In genomic region chr4:151097104-151097438, GRCm38 (mm10) we compare ENCODE assay signal across 24 mouse cellular contexts. TPM values are rescaled to one million over a fixed set of nuclear protein-coding genes. Genes with fewer than 3 reads are reported as not detected.
A peak's percentile ranks its signal among the peaks of the same experiment; 100 is the strongest.
DNase-seq lines count a peak whose midpoint lies in the region; ATAC-seq and TF ChIP-seq lines count a peak whose summit lies in the region.
"Had no signal": no experiment of that assay in that cellular context is flagged by ENCODE, and none has a peak within 500 bp of the region (broad histone marks: within the 10 kb centered on the region; RNA-seq: fewer than 3 reads in every experiment).

No protein-coding gene starts in this region.

- peak overlapping the region; percentile 16 for H3K4me2 ChIP-seq in lung, embryonic 14.5 days
- H3K4me2 ChIP-seq in heart, embryonic 15.5 days = peak overlapping the region; percentile 59
- H3K4me2 ChIP-seq in heart, embryonic 16.5 days (ENCODE audit: low read depth, low read length) = peak overlapping the region; percentile 61
- H3K4me2 ChIP-seq: embryonic facial prominence, embryonic 15.5 days; hindbrain, embryonic 13.5 days; limb, embryonic 15.5 days; liver, embryonic 15.5 days had no signal

- peak overlapping the region; percentile 43 for H3K4me3 ChIP-seq in heart, adult 2 months
- H3K4me3 ChIP-seq in lung, embryonic 14.5 days (ENCODE audit: low read depth, low read length) = no peak overlapping the region
- peak overlapping the region; percentile 37 for H3K4me3 ChIP-seq in heart, embryonic 15.5 days
- H3K4me3 ChIP-seq in heart, embryonic 16.5 days (ENCODE audit: low read length) = peak overlapping the region; percentile 39
- H3K4me3 ChIP-seq: embryonic facial prominence, embryonic 15.5 days; hindbrain, embryonic 13.5 days; limb, embryonic 15.5 days; liver, embryonic 15.5 days; megakaryocyte, embryonic 14.5 days had no signal

- no peak for ATAC-seq in lung, embryonic 14.5 days (ENCODE audit: insufficient read depth)
- peak; percentile 30 for ATAC-seq in heart, embryonic 15.5 days (replicated peaks; ENCODE audit: insufficient number of reproducible peaks, insufficient read depth, low FRiP score, low read depth)
- peak; percentile 75 for ATAC-seq in heart, embryonic 16.5 days (replicated peaks; ENCODE audit: extremely low read depth, insufficient read depth, low FRiP score)
- ATAC-seq: inflammation-experienced regulatory T-cells, adult 6 months had no signal

- no peaks in the 10 kb centered on the region for H3K9me3 ChIP-seq in lung, embryonic 14.5 days (ENCODE audit: low read depth, low read length)
- no peaks in the 10 kb centered on the region for H3K9me3 ChIP-seq in heart, embryonic 15.5 days (replicated peaks)
- no peaks in the 10 kb centered on the region for H3K9me3 ChIP-seq in heart, embryonic 16.5 days (replicated peaks; ENCODE audit: control insufficient read depth, low read length)
- H3K9me3 ChIP-seq: embryonic facial prominence, embryonic 15.5 days; hindbrain, embryonic 13.5 days; limb, embryonic 15.5 days; liver, embryonic 15.5 days had no signal

- no peaks in the 10 kb centered on the region for H3K79me2 ChIP-seq in heart, adult 2 months (replicated peaks; ENCODE audit: control insufficient read depth, insufficient read depth, low read length)

- WGBS in heart, adult 2 months = 44% methylated on average over 11 of the region's 11 CpGs
- 63% methylated on average over 11 of the region's 11 CpGs for WGBS in lung, embryonic 14.5 days
- 35% methylated on average over 11 of the region's 11 CpGs for WGBS in heart, embryonic 15.5 days
- WGBS in heart, embryonic 16.5 days = 35% methylated on average over 11 of the region's 11 CpGs

- H3K27me3 ChIP-seq in heart, adult 2 months (ENCODE audit: control insufficient read depth, insufficient read depth, low read length) = no peaks in the 10 kb centered on the region
- no peaks in the 10 kb centered on the region for H3K27me3 ChIP-seq in lung, embryonic 14.5 days (ENCODE audit: insufficient read depth, low read length)
- no peaks in the 10 kb centered on the region for H3K27me3 ChIP-seq in heart, embryonic 15.5 days
- no peaks in the 10 kb centered on the region for H3K27me3 ChIP-seq in heart, embryonic 16.5 days (ENCODE audit: control insufficient read depth, insufficient read depth, low read length)
- H3K27me3 ChIP-seq: embryonic facial prominence, embryonic 15.5 days; hindbrain, embryonic 13.5 days; limb, embryonic 15.5 days had no signal

- TF ChIP-seq EP300 in heart, adult 2 months (IDR thresholded peaks at IDR 0.05; ENCODE audit: insufficient read depth, low read depth, low read length) = no peak

- DNase-seq in heart, adult 2 months = no peak
- DNase-seq in heart, postnatal 4 days = no peak
- no peak for DNase-seq in lung, embryonic 14.5 days
- no peak for DNase-seq in lung, postnatal 14 days
- DNase-seq in urinary bladder, adult 2 months (ENCODE audit: low spot score) = no peak
- DNase-seq: adrenal gland, adult 2 months; cerebellum, postnatal 36 days; kidney, adult 2 months; kidney, postnatal 10 days; right cerebral cortex, postnatal 14 days; spleen, adult 18-20 months had no signal

- peak overlapping the region; percentile 92 for H3K27ac ChIP-seq in heart, adult 2 months
- H3K27ac ChIP-seq in lung, embryonic 14.5 days (ENCODE audit: low read depth) = peak overlapping the region; percentile 59; the same call in 1 of the 2 replicates
- peak overlapping the region; percentile 97 for H3K27ac ChIP-seq in heart, embryonic 15.5 days
- H3K27ac ChIP-seq in heart, embryonic 16.5 days (ENCODE audit: low read length) = peak overlapping the region; percentile 97
- H3K27ac ChIP-seq: embryonic facial prominence, embryonic 15.5 days; hindbrain, embryonic 13.5 days; limb, embryonic 15.5 days; liver, embryonic 15.5 days had no signal

- H3K9ac ChIP-seq in heart, adult 2 months (ENCODE audit: low read depth, low read length) = peak overlapping the region; percentile 75
- no peak overlapping the region for H3K9ac ChIP-seq in lung, embryonic 14.5 days
- H3K9ac ChIP-seq in heart, embryonic 15.5 days = peak overlapping the region; percentile 45
- H3K9ac ChIP-seq in heart, embryonic 16.5 days (ENCODE audit: low read length) = peak overlapping the region; percentile 77
- H3K9ac ChIP-seq: embryonic facial prominence, embryonic 15.5 days; hindbrain, embryonic 13.5 days; limb, embryonic 15.5 days; liver, embryonic 15.5 days had no signal

- no peak; the same call in 1 of the 2 replicates for TF ChIP-seq POLR2A in heart, adult 2 months (IDR thresholded peaks at IDR 0.05; ENCODE audit: insufficient read depth, low read depth, low read length)

- no peaks in the 10 kb centered on the region for H3K4me1 ChIP-seq in heart, adult 2 months (ENCODE audit: control insufficient read depth, insufficient read depth, low read length)
- no peaks in the 10 kb centered on the region for H3K4me1 ChIP-seq in lung, embryonic 14.5 days (ENCODE audit: insufficient read depth)
- H3K4me1 ChIP-seq in heart, embryonic 15.5 days (replicated peaks) = peaks cover 48% of the 10 kb centered on the region
- H3K4me1 ChIP-seq in heart, embryonic 16.5 days (ENCODE audit: control insufficient read depth, insufficient read depth, low read length) = peaks cover 53% of the 10 kb centered on the region
- H3K4me1 ChIP-seq: limb, embryonic 15.5 days; liver, embryonic 15.5 days; megakaryocyte, embryonic 14.5 days had no signal

- TF ChIP-seq CTCF in heart, adult 2 months (IDR thresholded peaks at IDR 0.05) = no peak
- no peak for TF ChIP-seq CTCF in lung, embryonic 14.5 days (IDR thresholded peaks at IDR 0.05; ENCODE audit: low read depth)

- intact Hi-C loops in heart, adult 2 months (cut with DNase I) = no loop called here

- no peaks in the 10 kb centered on the region for H3K36me3 ChIP-seq in heart, adult 2 months (ENCODE audit: control insufficient read depth, insufficient read depth, low read length)
- H3K36me3 ChIP-seq in lung, embryonic 14.5 days (ENCODE audit: insufficient read depth) = no peaks in the 10 kb centered on the region
- no peaks in the 10 kb centered on the region for H3K36me3 ChIP-seq in heart, embryonic 15.5 days
- H3K36me3 ChIP-seq in heart, embryonic 16.5 days (ENCODE audit: control insufficient read depth, insufficient read depth) = no peaks in the 10 kb centered on the region
- H3K36me3 ChIP-seq: embryonic facial prominence, embryonic 15.5 days; limb, embryonic 15.5 days; liver, embryonic 15.5 days had no signal

RNA-seq across cellular contexts. Expression of gene Gm13090, which starts 7.7 kb away (rescaled TPM):
- under 1 TPM in 1 of 2 experiments, not detected in 1; 0.34 TPM for total RNA-seq in heart, adult 2 months (2021)
- 0.35 and 0.41 TPM in 2 replicates for polyA plus RNA-seq in heart, adult 2 months (2012; rRNA removed)
- not detected for total RNA-seq in heart, postnatal 4 days (2021)
- not detected in 2 replicates for polyA plus RNA-seq in lung, embryonic 14.5 days (2014; fragmentation: Nextera tagmentation; extraction: Ambion mirVana)
- not detected in 2 replicates for polyA plus RNA-seq in heart, embryonic 15.5 days (2015; fragmentation: Nextera tagmentation; extraction: Ambion mirVana)
- 0.20 TPM in 1 of 2 replicates, not detected in the other for polyA plus RNA-seq in heart, embryonic 16.5 days (2015; fragmentation: Nextera tagmentation; extraction: Ambion mirVana)
- not detected in 2 replicates for polyA plus RNA-seq in urinary bladder, adult 2 months (2012; rRNA removed)
- total RNA-seq: adrenal gland, adult 2 months; heart, adult 18-20 months; layer of hippocampus, adult 18-20 months; left cerebral cortex, adult 18-20 months; left cerebral cortex, postnatal 36 days had no signal
- polyA plus RNA-seq: adrenal gland, adult 2 months; cerebellum, adult 2 months; embryonic facial prominence, embryonic 15.5 days; hindbrain, embryonic 13.5 days; inflammation-experienced regulatory T-cells, adult 6 months; kidney, adult 2 months; limb, embryonic 15.5 days; liver, embryonic 15.5 days had no signal

RNA-seq across cellular contexts. Expression of gene Vamp3, which starts 39.3 kb away (rescaled TPM):
- 10 to 100 TPM; 47.8 to 63.1 TPM for total RNA-seq in heart, adult 2 months (2021)
- 38.0 and 77.6 TPM in 2 replicates for polyA plus RNA-seq in heart, adult 2 months (2012; rRNA removed)
- total RNA-seq in heart, postnatal 4 days (2021) = 10 to 100 TPM; 83.2 to 86.2 TPM
- 93.4 and 98.6 TPM in 2 replicates for polyA plus RNA-seq in lung, embryonic 14.5 days (2014; fragmentation: Nextera tagmentation; extraction: Ambion mirVana)
- polyA plus RNA-seq in heart, embryonic 15.5 days (2015; fragmentation: Nextera tagmentation; extraction: Ambion mirVana) = 88.0 and 98.5 TPM in 2 replicates
- 101 and 106 TPM in 2 replicates for polyA plus RNA-seq in heart, embryonic 16.5 days (2015; fragmentation: Nextera tagmentation; extraction: Ambion mirVana)
- polyA plus RNA-seq in urinary bladder, adult 2 months (2012; rRNA removed) = 77.7 and 78.5 TPM in 2 replicates

RNA-seq across cellular contexts. Expression of gene Per3, which starts 52.6 kb away (rescaled TPM):
- total RNA-seq in heart, adult 2 months (2021) = 10 to 100 TPM in 1 of 2 experiments, 1 to 10 TPM in 1; 2.2 to 11.1 TPM
- polyA plus RNA-seq in heart, adult 2 months (2012; rRNA removed) = 12.2 and 15.3 TPM in 2 replicates
- 10 to 100 TPM; 12.0 to 12.9 TPM for total RNA-seq in heart, postnatal 4 days (2021)
- 8.0 and 8.9 TPM in 2 replicates for polyA plus RNA-seq in lung, embryonic 14.5 days (2014; fragmentation: Nextera tagmentation; extraction: Ambion mirVana)
- polyA plus RNA-seq in heart, embryonic 15.5 days (2015; fragmentation: Nextera tagmentation; extraction: Ambion mirVana) = 5.7 and 6.6 TPM in 2 replicates
- 6.8 and 6.9 TPM in 2 replicates for polyA plus RNA-seq in heart, embryonic 16.5 days (2015; fragmentation: Nextera tagmentation; extraction: Ambion mirVana)
- polyA plus RNA-seq in urinary bladder, adult 2 months (2012; rRNA removed) = 66.9 and 67.9 TPM in 2 replicates
